Comparison of ENCODE assay signal across 26 mouse cellular contexts in the genomic region with DNA sequence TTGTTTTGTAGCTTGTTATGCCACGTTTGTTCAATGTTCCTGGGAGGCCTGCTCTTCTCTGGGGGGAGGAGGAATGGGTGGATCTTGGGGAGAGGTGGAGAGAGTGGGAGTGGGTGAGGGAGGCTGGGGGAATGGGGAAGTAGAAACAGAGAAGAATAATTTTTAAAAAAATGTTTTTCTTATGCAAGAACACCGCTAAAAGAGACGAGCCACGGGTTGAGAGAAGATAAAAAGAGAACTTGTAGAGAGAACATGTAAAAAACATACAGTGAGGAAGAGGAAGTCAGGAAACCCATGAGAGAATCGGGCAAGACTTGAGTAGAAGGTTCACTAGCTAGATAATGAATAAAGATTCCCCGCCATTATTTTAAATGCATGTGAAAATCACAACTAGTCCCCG.
"Had no signal": no experiment of that assay in that cellular context is flagged by ENCODE, and none has a peak within 500 bp of the region (broad histone marks: within the 10 kb centered on the region; RNA-seq: fewer than 3 reads in every experiment).

No protein-coding gene starts in this region.

- H3K9me3 ChIP-seq: heart, embryonic 13.5 days; heart, embryonic 15.5 days; hindbrain, embryonic 10.5 days; hindbrain, embryonic 12.5 days; intestine, embryonic 15.5 days; limb, embryonic 13.5 days; limb, embryonic 15.5 days had no signal

- DNase-seq: forebrain, postnatal 0 days; gastrocnemius, postnatal 14 days; heart, adult 11 months; heart, adult 2 months; heart, postnatal 14 days; heart, postnatal 36 days; kidney, adult 18-20 months; kidney, adult 8-10 months; kidney, postnatal 14 days; kidney, postnatal 4 days; left cerebral cortex, postnatal 4 days had no signal

- ATAC-seq: forebrain, postnatal 0 days; hindbrain, embryonic 16.5 days; inflammation-experienced regulatory T-cells, adult 6 months; intestine, embryonic 15.5 days; intestine, postnatal 0 days had no signal

- H3K4me3 ChIP-seq: heart, adult 2 months; heart, embryonic 13.5 days; heart, embryonic 15.5 days; hindbrain, embryonic 10.5 days; hindbrain, embryonic 12.5 days; intestine, embryonic 15.5 days; layer of hippocampus, adult 2 months; limb, embryonic 13.5 days; limb, embryonic 15.5 days had no signal

- H3K27ac ChIP-seq: heart, adult 2 months; heart, embryonic 13.5 days; heart, embryonic 15.5 days; hindbrain, embryonic 10.5 days; hindbrain, embryonic 12.5 days; hindbrain, embryonic 14.5 days; intestine, embryonic 15.5 days; kidney, postnatal 0 days; layer of hippocampus, adult 2 months; limb, embryonic 13.5 days; limb, embryonic 15.5 days had no signal

- H3K4me2 ChIP-seq: heart, embryonic 11.5 days; heart, embryonic 13.5 days; heart, embryonic 15.5 days; hindbrain, embryonic 12.5 days; hindbrain, embryonic 14.5 days; intestine, embryonic 15.5 days; limb, embryonic 13.5 days; limb, embryonic 15.5 days; liver, embryonic 11.5 days had no signal

- H3K4me1 ChIP-seq: heart, embryonic 15.5 days; hindbrain, embryonic 10.5 days; hindbrain, embryonic 12.5 days; intestine, embryonic 15.5 days; limb, embryonic 13.5 days; limb, embryonic 15.5 days had no signal

- H3K27me3 ChIP-seq: heart, embryonic 13.5 days; heart, embryonic 15.5 days; hindbrain, embryonic 12.5 days; intestine, embryonic 15.5 days; limb, embryonic 13.5 days; limb, embryonic 15.5 days had no signal

- H3K36me3 ChIP-seq: heart, embryonic 13.5 days; heart, embryonic 15.5 days; hindbrain, embryonic 10.5 days; hindbrain, embryonic 12.5 days; intestine, embryonic 15.5 days; limb, embryonic 13.5 days; limb, embryonic 15.5 days had no signal

- H3K9ac ChIP-seq: forebrain, postnatal 0 days; heart, embryonic 13.5 days; heart, embryonic 15.5 days; hindbrain, embryonic 12.5 days; hindbrain, embryonic 14.5 days; intestine, embryonic 15.5 days; limb, embryonic 13.5 days; limb, embryonic 15.5 days had no signal
